Mouse (Mus musculus): ENCODE data around the gene Hspb9.

Gene Hspb9

GRCm38 (mm10) chr11:100762831-100763230 lies 49.2 kb downstream of the Hspb9 start, which contains the start of gene Hcrt:
TSS of gene Hcrt (minus strand) at chr11:100762931.
- DNase-seq = no peak
